Mouse (Mus musculus): ENCODE results near the gene Cubn. TPM values are rescaled to one million over a fixed set of nuclear protein-coding genes. Genes with fewer than 3 reads are reported as not detected.

The Cubn gene
- polyA plus RNA-seq, 1 experiment from 2014 or later, result 0.30 TPM

DNA sequence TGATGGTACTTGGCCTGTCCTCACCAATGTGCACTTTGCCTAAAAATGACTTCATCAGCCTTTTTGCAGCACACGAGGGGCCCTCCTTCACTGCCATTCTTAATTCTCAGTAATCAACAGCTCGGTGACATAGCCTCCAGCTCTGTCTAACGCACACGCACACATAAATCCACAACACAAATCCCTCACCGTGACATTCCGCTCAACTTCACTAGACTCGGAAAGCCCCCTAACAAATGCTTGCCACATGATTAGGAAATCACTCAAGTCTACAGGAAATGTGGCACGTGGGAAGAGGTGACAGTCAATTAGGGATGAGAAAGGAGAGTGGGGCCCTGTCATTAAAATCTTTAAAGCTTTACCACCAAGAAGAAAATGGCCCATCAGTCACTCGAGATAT is 250.9 kb downstream of the Cubn start:
- ATAC-seq (ENCODE audit: low FRiP score, low read depth), result no peak
- no peaks in the 10 kb centered on the region for H3K9me3 ChIP-seq
- H3K9ac ChIP-seq, result no peak overlapping the region
- H3K4me3 ChIP-seq, result no peak overlapping the region
- no peaks in the 10 kb centered on the region for H3K36me3 ChIP-seq
- no peak overlapping the region for H3K27ac ChIP-seq (replicated peaks)
- H3K27me3 ChIP-seq, result no peaks in the 10 kb centered on the region
- H3K4me2 ChIP-seq, result no peak overlapping the region
- H3K4me1 ChIP-seq (replicated peaks), result peaks cover 12% of the 10 kb centered on the region
- 47% methylated on average over 9 of the region's 9 CpGs for WGBS

DNA sequence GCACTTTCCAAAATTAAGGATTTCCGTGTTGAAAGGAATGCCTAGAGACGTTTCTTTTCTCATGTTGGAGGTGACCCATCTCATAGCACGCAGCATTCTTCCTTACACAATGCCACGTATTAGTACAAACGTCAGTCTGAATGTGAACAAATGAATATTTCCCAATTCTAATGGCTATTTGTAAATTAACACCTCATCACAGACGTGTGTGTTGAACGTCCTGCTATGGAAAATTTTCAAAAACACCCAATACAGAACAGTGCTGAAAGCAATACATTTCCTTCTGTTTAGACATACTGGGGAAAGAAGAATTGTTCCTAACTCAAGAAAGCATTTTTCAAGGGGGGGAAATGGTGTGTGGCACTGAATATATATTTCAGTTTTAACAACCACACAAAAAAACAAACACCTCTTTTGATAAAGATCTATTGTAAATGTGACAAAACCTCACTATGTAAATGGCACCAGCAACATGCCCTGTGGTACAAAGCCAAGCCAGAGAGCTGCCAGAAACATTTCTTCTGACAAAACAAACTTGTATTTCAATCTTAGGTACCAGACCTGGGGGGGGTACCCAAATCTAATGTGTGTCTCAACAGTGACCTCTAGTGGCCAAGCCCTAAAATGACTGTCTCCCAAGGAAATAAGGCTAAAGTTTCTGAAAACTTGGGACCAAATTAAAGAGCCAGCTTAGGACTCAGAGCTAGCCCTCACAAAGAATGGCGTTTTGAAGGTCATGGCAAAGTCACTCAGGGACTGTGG is 254.3 kb downstream of the Cubn start:
- Histone ChIP-seq H3K27me3 (no peaks in the 10 kb centered on the region), H3K9ac (no peak overlapping the region), H3K36me3 (no peaks in the 10 kb centered on the region), H3K4me1 (replicated peaks) (peaks cover 18% of the 10 kb centered on the region), H3K9me3 (no peaks in the 10 kb centered on the region), H3K4me3 (no peak overlapping the region), H3K4me2 (no peak overlapping the region), H3K27ac (replicated peaks) (no peak overlapping the region)
- ATAC-seq (ENCODE audit: low FRiP score, low read depth), result peak; percentile 60; the same call in 1 of the 2 replicates
- 72% methylated on average over 8 of the region's 8 CpGs for WGBS

DNA sequence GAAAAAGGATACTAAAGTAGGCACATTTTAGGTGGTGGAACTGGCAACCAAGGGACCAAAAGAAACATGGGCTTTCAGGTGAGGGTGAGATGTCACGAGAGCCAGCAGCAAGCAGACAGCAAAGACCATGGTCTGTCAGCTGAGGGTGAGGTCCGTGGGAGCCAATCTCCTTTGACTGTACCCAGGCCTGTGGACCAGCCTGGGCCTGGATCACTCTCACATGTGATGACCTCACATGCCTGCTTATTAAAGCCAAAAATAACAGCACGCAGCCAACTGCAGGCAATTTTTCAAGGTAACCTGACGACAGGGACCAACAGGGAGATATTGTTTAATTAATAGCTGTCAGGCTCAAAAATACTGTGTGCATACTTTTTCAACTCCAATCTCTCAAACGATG is 255.9 kb downstream of the Cubn start:
- Histone ChIP-seq H3K9me3 (no peaks in the 10 kb centered on the region), H3K36me3 (no peaks in the 10 kb centered on the region), H3K27ac (replicated peaks) (no peak overlapping the region), H3K27me3 (no peaks in the 10 kb centered on the region), H3K4me2 (no peak overlapping the region), H3K4me1 (replicated peaks) (peaks cover 18% of the 10 kb centered on the region), H3K9ac (no peak overlapping the region), H3K4me3 (no peak overlapping the region)
- ATAC-seq (ENCODE audit: low FRiP score, low read depth), result no peak
- 56% methylated on average over 5 of the region's 5 CpGs for WGBS

- Histone ChIP-seq H3K4me1 (replicated peaks) (peaks cover 18% of the 10 kb centered on the region), H3K4me3 (no peak overlapping the region), H3K27me3 (no peaks in the 10 kb centered on the region), H3K9ac (no peak overlapping the region), H3K9me3 (no peaks in the 10 kb centered on the region), H3K4me2 (no peak overlapping the region), H3K27ac (replicated peaks) (no peak overlapping the region), H3K36me3 (no peaks in the 10 kb centered on the region)
- ATAC-seq (ENCODE audit: low FRiP score, low read depth), result no peak
- 91% methylated on average over 10 of the region's 10 CpGs for WGBS
These were observed 256.8 kb downstream of the Cubn start for GRCm38 (mm10) chr2:13234796-13235195.

- no peak overlapping the region for H3K4me2 ChIP-seq
- 35% methylated on average over 7 of the region's 7 CpGs for WGBS
- H3K4me3 ChIP-seq, result no peak overlapping the region
- peaks cover 18% of the 10 kb centered on the region for H3K4me1 ChIP-seq (replicated peaks)
- no peaks in the 10 kb centered on the region for H3K36me3 ChIP-seq
- H3K9ac ChIP-seq, result no peak overlapping the region
- no peaks in the 10 kb centered on the region for H3K9me3 ChIP-seq
- no peaks in the 10 kb centered on the region for H3K27me3 ChIP-seq
- peak; percentile 16; the same call in 1 of the 2 replicates for ATAC-seq (ENCODE audit: low FRiP score, low read depth)
- H3K27ac ChIP-seq (replicated peaks), result no peak overlapping the region
These were observed 257.7 kb downstream of the Cubn start for GRCm38 (mm10) chr2:13233902-13234301.

DNA sequence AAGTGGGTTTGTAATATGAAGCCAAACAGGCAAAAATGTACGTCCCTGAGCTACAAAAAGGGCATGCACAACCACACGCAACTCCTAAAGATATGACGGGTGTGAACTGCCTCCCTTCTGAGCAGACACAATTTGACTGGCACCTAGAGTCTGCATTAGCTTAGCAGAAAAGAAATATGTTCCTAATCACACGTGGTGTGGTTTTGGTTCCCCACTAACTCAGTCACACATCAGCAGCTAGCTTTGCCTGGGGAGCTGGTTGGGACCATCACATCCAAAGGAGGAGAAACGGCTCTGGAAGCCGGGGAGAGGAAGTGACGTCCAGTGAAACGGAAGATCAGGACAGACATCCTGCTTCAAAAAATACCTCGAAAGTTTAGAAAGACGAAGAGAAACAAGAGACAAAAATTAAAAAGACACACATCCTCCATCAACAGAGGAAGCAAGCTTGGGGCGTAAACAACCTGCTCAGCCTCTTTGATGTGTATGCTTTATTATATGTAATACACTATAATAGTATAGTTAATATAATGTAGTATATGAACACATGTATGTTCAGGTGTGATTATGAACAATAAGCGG is 258.3 kb downstream of the Cubn start:
- Histone ChIP-seq H3K9ac (no peak overlapping the region), H3K4me2 (no peak overlapping the region), H3K4me3 (no peak overlapping the region), H3K36me3 (no peaks in the 10 kb centered on the region), H3K9me3 (no peaks in the 10 kb centered on the region), H3K4me1 (replicated peaks) (peaks cover 18% of the 10 kb centered on the region), H3K27me3 (no peaks in the 10 kb centered on the region), H3K27ac (replicated peaks) (no peak overlapping the region)
- no peak for ATAC-seq (ENCODE audit: low FRiP score, low read depth)
- WGBS, result 80% methylated on average over 12 of the region's 12 CpGs

DNA sequence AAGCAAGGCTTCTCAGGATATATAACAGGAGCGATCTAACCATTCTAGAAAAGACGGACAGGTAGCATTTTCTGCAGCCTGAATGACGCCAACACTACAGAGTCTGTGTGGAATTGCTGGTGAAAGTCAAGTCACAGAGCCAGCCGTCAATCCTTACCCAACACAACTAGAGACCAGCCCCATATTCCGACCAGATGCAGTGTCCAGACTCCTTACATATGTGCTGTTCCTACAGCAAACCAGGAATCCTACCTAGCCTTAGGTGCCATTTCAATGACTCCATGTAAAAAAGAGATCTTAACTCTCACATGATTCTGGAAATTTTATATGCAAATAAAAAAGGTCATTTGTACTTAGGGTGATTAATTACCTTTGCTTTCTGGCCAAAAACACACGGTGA is 259.3 kb downstream of the Cubn start:
- no peak overlapping the region for H3K9ac ChIP-seq
- H3K9me3 ChIP-seq, result no peaks in the 10 kb centered on the region
- WGBS, result 84% methylated on average over 6 of the region's 6 CpGs
- no peak overlapping the region for H3K4me3 ChIP-seq
- no peaks in the 10 kb centered on the region for H3K36me3 ChIP-seq
- no peak overlapping the region for H3K27ac ChIP-seq (replicated peaks)
- no peak overlapping the region for H3K4me2 ChIP-seq
- ATAC-seq (ENCODE audit: low FRiP score, low read depth), result no peak
- no peaks in the 10 kb centered on the region for H3K27me3 ChIP-seq
- H3K4me1 ChIP-seq (replicated peaks), result peaks cover 18% of the 10 kb centered on the region

DNA sequence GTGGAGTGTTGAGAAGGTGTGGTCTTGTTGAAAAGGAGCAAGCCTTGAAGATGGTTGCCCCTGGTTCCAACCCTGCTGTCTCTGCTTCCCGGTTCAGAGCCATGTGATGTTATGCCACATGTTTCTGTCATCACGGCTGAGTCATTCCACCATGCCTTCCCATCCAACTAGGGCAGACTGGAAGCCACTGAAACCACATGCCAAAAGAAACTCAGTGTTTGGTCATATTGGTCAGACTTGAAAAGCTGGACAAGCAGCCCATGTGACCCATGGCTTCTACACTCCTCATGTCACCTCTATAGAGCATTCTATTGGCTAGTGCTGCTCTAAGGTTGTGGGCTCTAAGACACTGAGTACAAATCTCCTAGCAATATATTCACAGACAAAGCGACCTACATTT is 261.9 kb downstream of the Cubn start:
- Histone ChIP-seq H3K27ac (replicated peaks) (no peak overlapping the region), H3K9me3 (no peaks in the 10 kb centered on the region), H3K4me1 (replicated peaks) (peaks cover 5% of the 10 kb centered on the region), H3K27me3 (no peaks in the 10 kb centered on the region), H3K4me3 (no peak overlapping the region), H3K9ac (no peak overlapping the region), H3K36me3 (no peaks in the 10 kb centered on the region), H3K4me2 (no peak overlapping the region)
- ATAC-seq (ENCODE audit: low FRiP score, low read depth), result no peak
- 93% methylated on average over 3 of the region's 3 CpGs for WGBS

Other genes with a start within 250 kb of the Cubn start
- 73.4 and 78.0 TPM in 2 replicates for gene Rsu1, start 220.4 kb downstream of the Cubn start, polyA plus RNA-seq (2015; fragmentation: Nextera tagmentation; extraction: Ambion mirVana)
- 7.2 and 8.5 TPM in 2 replicates for gene Trdmt1, start 52.9 kb upstream of the Cubn start, polyA plus RNA-seq (2015; fragmentation: Nextera tagmentation; extraction: Ambion mirVana)
- 469 and 517 TPM in 2 replicates for gene Vim, start 82.1 kb upstream of the Cubn start, polyA plus RNA-seq (2015; fragmentation: Nextera tagmentation; extraction: Ambion mirVana)